Comparison of ENCODE assay signal across 12 mouse cellular contexts in genomic region chr10:22816237-22816762, GRCm38 (mm10). TPM values are rescaled to one million over a fixed set of nuclear protein-coding genes. Genes with fewer than 3 reads are reported as not detected.
A peak's percentile ranks its signal among the peaks of the same experiment; 100 is the strongest.
DNase-seq lines count a peak whose midpoint lies in the region; ATAC-seq and TF ChIP-seq lines count a peak whose summit lies in the region.
"Had no signal": no experiment of that assay in that cellular context is flagged by ENCODE, and none has a peak within 500 bp of the region (broad histone marks: within the 10 kb centered on the region; RNA-seq: fewer than 3 reads in every experiment).

No protein-coding gene starts in this region.

- H3K27ac ChIP-seq in kidney, adult 2 months (ENCODE audit: insufficient read depth, low read depth, low read length), result peak overlapping the region; percentile 24; the same call in 1 of the 2 replicates
- H3K27ac ChIP-seq in embryonic facial prominence, embryonic 10.5 days (replicated peaks), result no peak overlapping the region

- H3K36me3 ChIP-seq in kidney, adult 2 months (ENCODE audit: control insufficient read depth, insufficient read depth, low read length), result no peaks in the 10 kb centered on the region
- H3K36me3 ChIP-seq in embryonic facial prominence, embryonic 10.5 days (replicated peaks), result no peaks in the 10 kb centered on the region

- peak overlapping the region; percentile 34 for H3K4me3 ChIP-seq in kidney, adult 2 months (ENCODE audit: insufficient read depth, low read depth, low read length)
- H3K4me3 ChIP-seq in embryonic facial prominence, embryonic 10.5 days, result peak overlapping the region; percentile 17

- H3K27me3 ChIP-seq in kidney, adult 2 months (replicated peaks; ENCODE audit: control insufficient read depth, insufficient read depth, low read length), result peaks cover 6% of the 10 kb centered on the region
- peaks cover 98% of the 10 kb centered on the region for H3K27me3 ChIP-seq in embryonic facial prominence, embryonic 10.5 days (replicated peaks; ENCODE audit: low read depth, poor library complexity, severe bottlenecking)

- no peak for TF ChIP-seq CTCF in kidney, adult 2 months (conservative IDR thresholded peaks at IDR 0.05; ENCODE audit: insufficient read depth, insufficient read length, low read depth, low read length)

- no peak for TF ChIP-seq POLR2A in kidney, adult 2 months (IDR thresholded peaks at IDR 0.05; ENCODE audit: low read depth, low read length)

- no peak for DNase-seq in kidney, adult 2 months
- DNase-seq in kidney, adult 9 months, result no peak
- DNase-seq in embryonic facial prominence, embryonic 10.5 days (ENCODE audit: low spot score), result peak; percentile 62
- DNase-seq in kidney, postnatal 14 days, result peak; percentile 24
- peak; percentile 61 to 80 for DNase-seq in lung, postnatal 4 days
- no peak for DNase-seq in frontal cortex, postnatal 10 days (ENCODE audit: low spot score in 2 of 2)
- DNase-seq in thymus, postnatal 25 days, result no peak
- DNase-seq: cerebellum, adult 2 months; gastrocnemius, postnatal 25 days; right cerebral cortex, postnatal 14 days had no signal

- 0 out of 2 replicates have a peak, but pooled peaks cover 2% of the 10 kb centered on the region for H3K4me1 ChIP-seq in kidney, adult 2 months (ENCODE audit: control insufficient read depth, insufficient read depth, low read length)
- H3K4me1 ChIP-seq in embryonic facial prominence, embryonic 10.5 days, result peaks cover 26% of the 10 kb centered on the region

- WGBS in kidney, adult 2 months, result 3% methylated on average over 28 of the region's 28 CpGs
- WGBS in embryonic facial prominence, embryonic 10.5 days, result under 1% methylated on average over 28 of the region's 28 CpGs

- no peaks in the 10 kb centered on the region for H3K9me3 ChIP-seq in embryonic facial prominence, embryonic 10.5 days

- no peak for ATAC-seq in megakaryocyte-erythroid progenitor cell, adult 5-6 weeks (replicated peaks; ENCODE audit: low FRiP score, low TSS enrichment, poor library complexity, severe bottlenecking)
- ATAC-seq: CD4-positive, CD25-positive, alpha-beta regulatory T cell, adult 4 months had no signal

RNA-seq across cellular contexts. Expression of gene Tcf21, which starts 3.7 kb away (rescaled TPM):
- polyA plus RNA-seq in kidney, adult 2 months (2012; rRNA removed), result 124 and 141 TPM in 2 replicates
- polyA plus RNA-seq in embryonic facial prominence, embryonic 10.5 days (2016; fragmentation: Nextera tagmentation; extraction: Ambion mirVana), result 4.8 and 5.0 TPM in 2 replicates
- total RNA-seq in megakaryocyte-erythroid progenitor cell, adult 5-6 weeks (2014; fragmentation: Nextera tagmentation), result not detected in 2 replicates
- total RNA-seq in megakaryocyte-erythroid progenitor cell, adult 5-6 weeks (2017), result not detected in 2 replicates
- total RNA-seq: gastrocnemius, postnatal 25 days had no signal

Comparison
In these comparisons a context has a peak if more than half of its experiments do, and no peak if none do; other contexts are left out.
1. DNase-seq: peak in embryonic facial prominence, embryonic 10.5 days (single experiment), kidney, postnatal 14 days (single experiment) and lung, postnatal 4 days (2 of 2); none in kidney, adult 2 months (single experiment), kidney, adult 9 months (single experiment), frontal cortex, postnatal 10 days (0 of 2) and thymus, postnatal 25 days (single experiment).
2. RNA of gene Tcf21, which starts 3.7 kb away (polyA plus RNA-seq): 124 to 141 TPM in kidney, adult 2 months; 4.8 to 5.0 TPM in embryonic facial prominence, embryonic 10.5 days; every median in the first group is over 10 times any median in the second.